Mouse (Mus musculus): ENCODE results near the gene Nt5dc3. TPM values are rescaled to one million over a fixed set of nuclear protein-coding genes. Genes with fewer than 3 reads are reported as not detected.

The Nt5dc3 gene
- polyA plus RNA-seq, 1 experiment from 2014 or later: 3.5 TPM

DNA sequence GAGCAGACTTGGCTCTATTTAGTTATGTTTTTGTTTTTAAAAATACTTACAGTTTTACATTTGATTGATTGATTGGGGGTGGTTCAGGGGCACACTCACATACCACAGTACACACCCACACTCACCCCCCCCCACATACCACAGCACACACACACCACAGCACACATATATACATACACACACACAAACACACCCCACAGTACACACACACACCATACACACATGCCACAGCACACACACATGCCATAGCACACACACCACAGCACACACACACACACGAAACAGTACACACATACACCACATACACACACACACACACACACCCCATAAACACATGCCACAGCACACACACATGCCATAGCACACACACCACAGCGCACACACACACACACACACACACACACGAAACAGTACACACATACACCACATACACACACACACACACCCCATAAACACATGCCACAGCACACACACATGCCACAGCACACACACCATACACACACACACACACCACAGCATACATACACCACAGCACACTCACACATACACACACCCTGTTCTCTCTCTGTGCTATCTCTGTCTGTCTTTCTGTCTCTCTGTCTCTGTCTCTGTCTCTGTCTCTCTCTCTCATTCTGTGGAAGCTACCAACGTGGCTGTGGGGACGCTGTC, 17.4 kb downstream of the Nt5dc3 start:
- no peaks in the 10 kb centered on the region for H3K9me3 ChIP-seq (replicated peaks)
- no peaks in the 10 kb centered on the region for H3K36me3 ChIP-seq (ENCODE audit: poor library complexity, severe bottlenecking)
- H3K9ac ChIP-seq: no peak overlapping the region
- H3K4me2 ChIP-seq: no peak overlapping the region
- H3K27me3 ChIP-seq: no peaks in the 10 kb centered on the region
- H3K27ac ChIP-seq: no peak overlapping the region
- H3K4me1 ChIP-seq: no peaks in the 10 kb centered on the region
- no peak for ATAC-seq
- 93% methylated on average over 5 of the region's 5 CpGs for WGBS
- H3K4me3 ChIP-seq: no peak overlapping the region

DNA sequence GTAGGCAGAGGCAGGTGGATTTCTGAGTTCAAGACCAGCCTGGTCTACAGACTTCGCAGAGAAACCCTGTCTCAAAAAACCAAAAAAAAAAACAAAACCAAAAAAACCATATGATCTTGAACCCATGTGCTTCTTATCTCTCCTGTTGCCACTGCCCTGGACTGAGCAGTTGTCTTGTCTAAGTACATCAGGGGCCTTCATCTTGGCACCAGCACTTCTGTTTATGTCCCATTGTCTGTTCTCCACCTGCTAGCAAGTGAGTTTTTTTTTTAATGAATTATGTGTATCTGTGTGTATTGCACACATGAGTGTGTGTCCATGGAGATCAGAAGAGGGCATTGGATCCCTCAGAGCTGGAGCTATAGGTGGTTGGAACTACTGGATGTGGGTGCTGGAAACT, 28.6 kb downstream of the Nt5dc3 start:
- H3K4me3 ChIP-seq: no peak overlapping the region
- no peak overlapping the region for H3K9ac ChIP-seq
- WGBS: 95% methylated on average over 1 of the region's 1 CpGs
- peaks cover 10% of the 10 kb centered on the region for H3K4me1 ChIP-seq
- H3K9me3 ChIP-seq (replicated peaks): no peaks in the 10 kb centered on the region
- no peak for ATAC-seq
- H3K27me3 ChIP-seq: no peaks in the 10 kb centered on the region
- H3K4me2 ChIP-seq: no peak overlapping the region
- H3K36me3 ChIP-seq (ENCODE audit: poor library complexity, severe bottlenecking): no peaks in the 10 kb centered on the region
- H3K27ac ChIP-seq: no peak overlapping the region

DNA sequence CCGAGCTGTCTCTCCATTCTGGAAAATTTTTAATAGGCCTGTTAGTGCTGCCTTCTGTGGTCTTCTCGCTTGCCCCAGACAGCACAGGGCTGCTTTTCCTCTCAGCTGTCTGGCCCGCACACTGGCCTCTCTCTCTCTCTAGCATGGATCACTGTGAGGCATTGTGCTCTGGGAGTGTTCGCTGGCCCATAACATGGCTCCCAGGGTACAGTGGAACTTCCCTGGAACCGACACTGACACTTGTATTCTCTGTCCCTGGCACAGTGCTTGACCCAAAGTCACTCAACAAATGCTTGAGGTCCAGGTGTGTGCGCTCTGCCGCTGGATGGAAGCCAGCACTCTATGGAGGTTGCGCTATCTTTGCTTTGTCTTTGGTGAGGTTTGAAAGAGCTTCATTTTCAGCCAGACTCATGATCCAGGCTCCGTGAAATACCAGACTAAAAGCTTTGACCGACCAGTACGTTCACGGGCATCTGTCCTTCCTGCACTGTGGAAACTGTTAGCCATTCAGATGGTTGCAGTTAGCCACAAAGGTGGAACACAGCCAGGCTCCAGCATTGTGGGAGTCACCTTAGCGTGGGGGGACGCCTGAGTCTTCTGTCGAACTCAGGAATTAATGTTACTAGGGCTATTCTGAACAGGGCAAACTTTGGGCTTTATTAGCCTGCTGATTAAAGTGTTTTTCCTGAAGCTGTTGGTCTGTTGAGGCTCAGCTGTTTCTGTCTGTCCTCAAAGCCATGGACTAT, 29.4 kb downstream of the Nt5dc3 start:
- Histone ChIP-seq H3K4me2 (no peak overlapping the region), H3K9me3 (replicated peaks) (no peaks in the 10 kb centered on the region), H3K4me1 (peaks cover 10% of the 10 kb centered on the region), H3K36me3 (ENCODE audit: poor library complexity, severe bottlenecking) (no peaks in the 10 kb centered on the region), H3K9ac (no peak overlapping the region), H3K27me3 (no peaks in the 10 kb centered on the region), H3K4me3 (no peak overlapping the region), H3K27ac (no peak overlapping the region; the same call in 1 of the 2 replicates)
- 70% methylated on average over 15 of the region's 15 CpGs for WGBS
- no peak for ATAC-seq

DNA sequence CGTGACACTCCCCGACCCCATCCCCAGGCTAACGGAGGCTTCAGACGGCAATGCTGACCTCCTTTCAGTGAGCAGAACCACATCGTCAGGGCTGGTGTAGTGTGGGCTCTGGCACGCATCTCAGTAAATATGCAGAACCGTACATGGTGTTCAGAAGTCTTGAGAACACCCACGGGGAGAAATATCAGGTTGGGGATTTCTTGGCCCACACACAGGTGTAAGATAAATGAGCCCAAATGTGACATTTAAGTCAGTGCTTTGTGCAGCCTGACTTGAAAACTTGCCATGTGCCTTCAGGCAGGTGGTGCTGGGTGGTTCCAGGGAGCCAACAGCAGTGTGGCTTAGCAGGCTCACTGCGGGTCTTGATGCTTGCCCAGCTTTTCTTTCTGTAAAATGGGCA, 31.2 kb downstream of the Nt5dc3 start:
- Histone ChIP-seq H3K4me2 (no peak overlapping the region), H3K27me3 (no peaks in the 10 kb centered on the region), H3K27ac (no peak overlapping the region), H3K9me3 (replicated peaks) (no peaks in the 10 kb centered on the region), H3K4me1 (peaks cover 10% of the 10 kb centered on the region), H3K4me3 (no peak overlapping the region), H3K9ac (no peak overlapping the region), H3K36me3 (ENCODE audit: poor library complexity, severe bottlenecking) (no peaks in the 10 kb centered on the region)
- 86% methylated on average over 9 of the region's 9 CpGs for WGBS
- no peak for ATAC-seq

DNA sequence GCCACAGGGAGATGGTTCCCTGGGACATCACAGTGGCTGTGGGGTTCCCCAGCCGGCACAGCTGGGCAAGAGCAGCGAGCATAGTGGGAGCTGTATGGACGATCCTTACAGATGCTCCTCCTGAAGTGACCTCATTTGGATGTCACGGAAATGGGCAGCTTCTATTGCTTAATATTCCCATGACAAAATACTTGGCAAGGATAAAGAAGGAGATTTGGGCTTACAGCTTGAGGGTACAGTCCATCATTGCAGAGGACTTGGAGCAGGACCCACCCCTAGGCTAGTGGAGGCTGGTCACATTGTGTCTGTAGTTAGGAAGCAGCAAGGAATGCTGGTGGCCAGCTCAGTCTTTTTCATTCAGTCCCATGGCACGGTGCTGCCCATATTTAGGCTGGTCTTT, 31.8 kb downstream of the Nt5dc3 start:
- H3K36me3 ChIP-seq (ENCODE audit: poor library complexity, severe bottlenecking): no peaks in the 10 kb centered on the region
- no peak for ATAC-seq
- H3K4me1 ChIP-seq: peaks cover 10% of the 10 kb centered on the region
- 97% methylated on average over 5 of the region's 5 CpGs for WGBS
- H3K4me2 ChIP-seq: no peak overlapping the region
- no peak overlapping the region for H3K27ac ChIP-seq
- H3K9me3 ChIP-seq (replicated peaks): no peaks in the 10 kb centered on the region
- no peak overlapping the region for H3K9ac ChIP-seq
- H3K27me3 ChIP-seq: no peaks in the 10 kb centered on the region
- H3K4me3 ChIP-seq: no peak overlapping the region

DNA sequence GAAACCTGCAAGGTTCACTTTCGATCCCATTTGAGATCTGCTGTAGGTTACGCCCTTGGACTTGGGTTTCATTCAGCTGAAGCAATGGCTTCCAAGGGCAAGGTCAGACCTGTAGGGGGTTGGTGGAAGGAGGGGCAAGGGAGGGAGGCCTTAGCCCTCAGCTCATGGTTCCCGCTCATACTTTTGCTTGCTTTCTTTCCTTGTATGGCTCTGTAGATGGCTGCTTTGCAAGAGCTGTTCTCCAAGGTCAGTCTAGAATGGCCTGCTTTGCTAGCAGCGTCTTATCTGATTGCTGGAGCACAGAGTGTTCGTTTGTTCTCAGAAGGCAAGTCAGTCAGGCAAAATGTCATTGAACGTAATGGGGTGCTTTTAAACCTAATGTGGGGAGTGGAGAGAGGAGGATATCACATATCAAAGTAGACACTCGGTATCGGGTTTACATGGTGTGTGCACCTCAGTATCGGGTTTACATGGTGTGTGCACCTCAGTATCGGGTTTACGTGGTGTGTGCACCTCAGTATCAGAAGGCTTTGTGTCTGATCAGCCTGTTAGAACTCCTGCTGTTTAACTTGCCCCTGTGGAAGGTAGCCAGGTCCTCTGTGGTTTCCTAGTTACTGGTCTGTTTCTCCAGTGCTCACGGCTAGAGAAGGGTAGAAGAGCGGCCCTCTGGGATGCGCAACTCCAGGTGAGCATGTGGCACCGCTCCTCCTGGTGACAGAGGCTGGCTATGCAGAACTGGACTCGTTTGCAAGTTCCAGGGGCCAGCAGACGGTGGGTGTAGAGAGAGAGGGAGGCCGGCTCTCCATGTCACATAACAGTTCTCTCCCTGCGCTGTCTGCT, 35.7 kb downstream of the Nt5dc3 start:
- Histone ChIP-seq H3K9ac (no peak overlapping the region), H3K27me3 (no peaks in the 10 kb centered on the region), H3K4me2 (no peak overlapping the region), H3K36me3 (ENCODE audit: poor library complexity, severe bottlenecking) (no peaks in the 10 kb centered on the region), H3K9me3 (replicated peaks) (no peaks in the 10 kb centered on the region), H3K27ac (no peak overlapping the region), H3K4me3 (no peak overlapping the region), H3K4me1 (peaks cover 4% of the 10 kb centered on the region)
- 86% methylated on average over 19 of the region's 19 CpGs for WGBS
- no peak for ATAC-seq

DNA sequence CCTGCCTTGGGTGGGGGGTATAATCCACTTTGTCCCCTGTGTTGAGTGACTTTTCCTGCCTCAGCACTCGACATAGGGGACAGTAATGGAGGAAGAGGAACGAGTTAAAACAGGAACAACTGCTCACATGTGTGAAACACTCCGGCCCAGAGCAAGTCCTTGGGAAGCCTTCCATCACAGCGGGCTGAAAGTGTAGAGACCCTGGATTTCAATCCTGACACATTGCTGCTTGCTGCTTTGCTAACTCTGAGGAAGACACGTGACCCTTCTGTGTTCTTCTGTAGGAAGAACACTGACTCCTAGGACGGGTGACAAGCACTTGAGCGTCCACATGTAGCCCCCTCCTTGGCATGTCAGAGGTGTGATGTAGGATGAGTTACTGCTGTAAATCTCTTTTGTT, 36.3 kb downstream of the Nt5dc3 start:
- no peak for ATAC-seq
- no peaks in the 10 kb centered on the region for H3K27me3 ChIP-seq
- H3K9ac ChIP-seq: no peak overlapping the region
- H3K4me3 ChIP-seq: no peak overlapping the region
- no peak overlapping the region for H3K27ac ChIP-seq
- 86% methylated on average over 7 of the region's 7 CpGs for WGBS
- H3K4me1 ChIP-seq: peaks cover 10% of the 10 kb centered on the region
- H3K4me2 ChIP-seq: no peak overlapping the region
- H3K9me3 ChIP-seq (replicated peaks): no peaks in the 10 kb centered on the region
- H3K36me3 ChIP-seq (ENCODE audit: poor library complexity, severe bottlenecking): no peaks in the 10 kb centered on the region

DNA sequence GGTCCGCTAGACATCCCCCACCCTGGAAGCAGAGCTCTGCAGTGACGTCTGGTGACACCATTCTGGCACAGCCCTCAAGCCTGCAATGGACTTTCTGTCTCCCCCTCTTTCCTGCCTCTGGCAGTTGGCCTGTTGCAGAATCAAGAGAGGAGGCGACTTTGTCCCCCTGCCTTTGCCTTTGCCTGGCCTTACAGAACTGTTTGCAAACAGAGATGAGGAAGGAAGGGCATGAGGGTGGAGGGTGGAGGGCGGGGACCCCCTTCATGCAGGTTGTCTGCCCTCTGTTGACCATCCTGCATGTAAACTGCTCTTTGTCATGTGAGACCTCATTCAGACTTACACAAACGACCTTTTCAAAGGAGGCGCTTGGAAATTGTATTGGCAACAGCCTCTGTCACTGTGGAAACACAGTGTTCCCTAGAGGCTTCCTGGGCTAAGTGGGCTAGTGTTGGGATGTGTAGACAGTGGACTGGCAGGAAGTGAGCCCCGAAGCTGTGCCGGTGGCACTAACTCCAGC, 40.9 kb downstream of the Nt5dc3 start:
- peak; percentile 69 for ATAC-seq
- no peak overlapping the region for H3K4me3 ChIP-seq
- no peak overlapping the region for H3K4me2 ChIP-seq
- H3K27me3 ChIP-seq: no peaks in the 10 kb centered on the region
- H3K9ac ChIP-seq: no peak overlapping the region
- H3K9me3 ChIP-seq (replicated peaks): no peaks in the 10 kb centered on the region
- H3K36me3 ChIP-seq (ENCODE audit: poor library complexity, severe bottlenecking): 0 out of 2 replicates have a peak, but pooled peaks cover 9% of the 10 kb centered on the region
- 25% methylated on average over 8 of the region's 8 CpGs for WGBS
- peaks cover 16% of the 10 kb centered on the region for H3K4me1 ChIP-seq
- H3K27ac ChIP-seq: peak overlapping the region; percentile 0

DNA sequence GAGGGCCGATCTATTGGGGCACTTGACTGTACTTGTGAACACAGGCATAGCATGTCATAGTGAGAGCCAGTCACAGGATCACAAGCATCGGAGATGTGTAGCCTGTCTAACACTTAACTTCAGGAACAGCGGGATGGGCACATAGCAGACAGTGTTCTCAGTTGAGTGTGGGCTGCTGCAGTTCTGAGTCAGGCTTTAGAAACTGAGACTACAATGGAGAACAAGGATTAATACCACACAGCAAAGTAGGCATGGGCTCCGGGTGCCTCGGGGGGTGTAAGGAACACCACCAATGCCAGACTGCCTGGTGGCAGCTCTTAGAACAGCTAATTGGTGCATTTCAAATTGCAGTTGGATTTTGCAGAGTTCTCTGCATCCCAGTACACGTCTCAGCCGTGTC, 42.2 kb downstream of the Nt5dc3 start:
- H3K27ac ChIP-seq: no peak overlapping the region
- 92% methylated on average over 7 of the region's 7 CpGs for WGBS

DNA sequence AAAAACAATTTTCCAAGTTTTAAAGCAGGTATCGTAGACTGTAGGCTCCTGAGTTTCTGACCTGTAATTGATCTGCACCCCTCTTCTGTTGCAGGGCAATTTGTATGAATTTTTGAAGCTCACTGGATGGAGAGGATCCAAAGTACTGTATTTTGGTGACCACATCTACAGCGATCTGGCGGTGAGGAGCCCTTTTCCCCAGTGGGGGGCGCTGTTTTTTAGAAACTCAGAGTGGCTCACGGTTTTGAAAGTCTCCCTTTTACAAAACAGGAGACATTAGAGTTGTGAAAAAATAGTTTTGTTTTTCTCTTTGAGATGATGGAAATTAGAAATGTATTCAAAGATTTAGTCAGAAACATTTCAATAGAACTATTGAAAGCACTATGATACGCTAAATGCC, 45.3 kb downstream of the Nt5dc3 start:
- H3K4me3 ChIP-seq: no peak overlapping the region
- H3K9me3 ChIP-seq (replicated peaks): no peaks in the 10 kb centered on the region
- H3K4me2 ChIP-seq: no peak overlapping the region
- no peak for ATAC-seq
- no peaks in the 10 kb centered on the region for H3K27me3 ChIP-seq
- WGBS: 80% methylated on average over 6 of the region's 6 CpGs
- H3K27ac ChIP-seq: no peak overlapping the region
- no peak overlapping the region for H3K9ac ChIP-seq
- peaks cover 21% of the 10 kb centered on the region; the same call in 1 of the 2 replicates for H3K36me3 ChIP-seq (ENCODE audit: poor library complexity, severe bottlenecking)
- H3K4me1 ChIP-seq: peaks cover 21% of the 10 kb centered on the region

More for the DNA sequence above, 42.2 kb downstream of the Nt5dc3 start:
- H3K4me1 ChIP-seq: peaks cover 21% of the 10 kb centered on the region
- ATAC-seq: no peak
- no peaks in the 10 kb centered on the region for H3K27me3 ChIP-seq
- no peaks in the 10 kb centered on the region for H3K9me3 ChIP-seq (replicated peaks)
- H3K4me3 ChIP-seq: no peak overlapping the region
- peaks cover 15% of the 10 kb centered on the region; the same call in 1 of the 2 replicates for H3K36me3 ChIP-seq (ENCODE audit: poor library complexity, severe bottlenecking)
- no peak overlapping the region for H3K4me2 ChIP-seq
- H3K9ac ChIP-seq: no peak overlapping the region

DNA sequence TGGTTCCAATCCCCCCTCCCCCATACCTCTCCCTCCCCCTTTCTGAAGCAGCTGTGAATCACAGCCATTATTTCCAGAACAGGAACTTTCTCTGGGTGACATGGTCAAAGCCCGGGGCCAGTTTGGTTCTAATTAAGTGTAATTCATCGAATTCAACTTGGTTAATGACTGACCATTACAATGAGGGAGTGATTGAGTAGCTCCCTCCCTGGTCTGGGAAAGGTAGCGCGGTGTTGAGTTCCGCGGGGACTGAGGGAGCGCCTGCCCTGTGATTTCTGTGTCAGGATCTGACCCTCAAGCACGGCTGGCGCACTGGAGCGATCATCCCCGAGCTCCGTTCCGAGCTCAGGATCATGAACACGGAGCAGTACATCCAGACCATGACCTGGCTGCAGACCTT, 46.1 kb downstream of the Nt5dc3 start:
- no peak for ATAC-seq
- Histone ChIP-seq H3K36me3 (ENCODE audit: poor library complexity, severe bottlenecking) (peaks cover 23% of the 10 kb centered on the region; the same call in 1 of the 2 replicates), H3K27ac (no peak overlapping the region; the same call in 1 of the 2 replicates), H3K27me3 (no peaks in the 10 kb centered on the region), H3K4me1 (peaks cover 14% of the 10 kb centered on the region), H3K4me3 (no peak overlapping the region), H3K4me2 (no peak overlapping the region), H3K9ac (no peak overlapping the region), H3K9me3 (replicated peaks) (no peaks in the 10 kb centered on the region)
- WGBS: 56% methylated on average over 14 of the region's 14 CpGs

Data from forebrain, embryonic 13.5 days (tissue).